Comparison of ENCODE assay signal across 12 mouse cellular contexts in genomic region chr2:4449860-4450480, GRCm38 (mm10).
DNase-seq lines count a peak whose midpoint lies in the region.
"Had no signal": no experiment of that assay in that cellular context is flagged by ENCODE, and none has a peak within 500 bp of the region (broad histone marks: within the 10 kb centered on the region; RNA-seq: fewer than 3 reads in every experiment).

No protein-coding gene starts in this region.

- DNase-seq in gastrocnemius, adult 18-20 months (ENCODE audit: low spot score): peak; percentile 24
- DNase-seq in gastrocnemius, postnatal 4 days (ENCODE audit: low spot score in 2 of 2): no peak
- DNase-seq in kidney, postnatal 10 days: peak; percentile 53
- no peak for DNase-seq in kidney, adult 9 months
- DNase-seq in right cerebral cortex, postnatal 10 days (ENCODE audit: low spot score in 2 of 2): peak; percentile 46 to 57
- no peak for DNase-seq in right cerebral cortex, postnatal 4 days
- DNase-seq in lung, postnatal 36 days: peak; percentile 41
- DNase-seq in thymus, postnatal 25 days: no peak
- DNase-seq: gastrocnemius, postnatal 25 days; left cerebral cortex, postnatal 4 days; retina, postnatal 1 day; thymus, postnatal 36 days had no signal

Comparison
In these comparisons a context has a peak if more than half of its experiments do, and no peak if none do; other contexts are left out.
1. DNase-seq: peak in gastrocnemius, adult 18-20 months (single experiment), kidney, postnatal 10 days (single experiment), right cerebral cortex, postnatal 10 days (2 of 2) and lung, postnatal 36 days (single experiment); none in gastrocnemius, postnatal 4 days (0 of 2), kidney, adult 9 months (single experiment), right cerebral cortex, postnatal 4 days (single experiment) and thymus, postnatal 25 days (single experiment).